Mouse (Mus musculus): ENCODE data around the gene Smim6.

Smim6 gene

DNA sequence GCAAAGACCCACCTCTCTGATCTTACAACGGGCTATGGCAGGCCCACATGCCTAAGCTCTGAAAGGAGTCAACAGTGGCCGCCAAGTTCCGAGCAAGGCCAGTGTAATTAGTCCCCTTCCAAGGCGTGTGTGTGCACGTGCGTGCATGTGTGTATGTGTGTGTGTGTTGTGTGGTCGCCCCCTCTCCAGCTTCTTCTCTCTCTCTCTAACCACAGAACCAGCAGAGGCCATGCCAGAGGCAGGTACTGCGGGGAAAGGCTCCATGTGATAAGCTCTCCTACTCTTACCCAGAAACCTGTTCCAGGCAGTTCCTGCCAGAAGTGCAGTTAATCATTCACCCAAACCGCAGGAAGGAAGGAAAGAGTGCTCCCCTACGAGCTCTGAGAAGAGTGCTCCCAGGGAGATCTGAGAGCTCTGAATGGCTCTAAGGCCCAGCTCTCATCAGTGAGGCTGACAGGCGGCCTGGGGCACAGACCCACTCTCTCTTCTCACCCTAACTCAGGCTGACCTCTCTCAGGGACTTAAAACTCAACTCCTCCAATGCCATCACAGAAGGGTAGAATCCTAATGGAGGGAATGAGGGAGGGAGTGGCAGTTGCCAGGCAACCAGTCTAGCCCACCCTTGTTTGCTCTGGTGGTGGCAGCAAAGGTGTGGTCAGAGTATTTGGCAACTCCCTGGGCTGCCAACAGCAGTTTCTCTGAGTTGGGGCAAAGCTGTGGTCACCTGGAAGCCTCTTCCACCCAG, at the start of gene Smim6:
Gene Smim6 (plus strand): TSS at position 386 of the 745 bp plus-strand sequence.
- DNase-seq (ENCODE audit: low spot score in 2 of 2), result no peak

- DNase-seq (ENCODE audit: low spot score in 2 of 2), result no peak
Measured at GRCm38 (mm10) chr11:115863895-115864294, 47.9 kb upstream of the Smim6 start.

DNA sequence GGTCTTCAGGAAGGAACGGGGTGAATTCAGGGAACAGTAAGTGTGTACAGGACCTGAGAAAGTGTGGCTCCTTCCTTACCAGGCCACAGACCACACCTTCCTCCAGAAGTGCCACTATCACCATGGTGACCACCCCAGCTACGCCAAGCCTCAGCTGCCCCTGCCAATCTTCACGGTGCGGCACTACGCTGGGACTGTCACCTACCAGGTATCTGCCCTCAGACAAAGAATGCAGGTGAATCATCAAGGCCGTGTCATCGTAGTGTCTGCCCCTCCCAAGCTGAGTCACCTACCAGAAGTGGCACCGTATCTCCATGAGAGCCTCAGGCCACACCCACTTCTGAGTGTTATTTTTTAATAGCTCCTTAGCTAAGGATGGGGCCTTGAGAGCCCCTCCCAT, 42.4 kb upstream of the Smim6 start:
- DNase-seq (ENCODE audit: low spot score in 2 of 2), result no peak

DNA sequence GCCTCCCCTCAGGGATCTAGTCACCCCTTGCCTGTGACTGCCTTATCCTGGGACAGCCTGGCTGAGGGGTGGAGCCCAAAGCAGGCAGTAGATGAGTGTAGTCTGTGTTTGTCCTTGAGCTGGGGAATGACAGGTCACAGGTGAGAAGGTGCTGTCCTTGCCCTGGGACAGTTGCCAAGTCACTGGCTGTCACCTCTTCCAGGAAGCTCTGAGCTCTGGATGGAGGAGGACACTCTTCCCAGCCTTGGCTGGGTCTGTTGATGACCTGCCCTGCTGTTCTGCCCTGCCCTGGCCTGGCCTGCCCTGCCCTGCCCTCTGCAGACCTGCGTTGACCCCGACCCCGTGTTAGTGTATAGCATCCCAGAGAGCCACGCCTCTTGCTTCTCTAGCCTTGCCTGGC, 39.4 kb upstream of the Smim6 start:
- no peak for DNase-seq (ENCODE audit: low spot score in 2 of 2)

- DNase-seq (ENCODE audit: low spot score in 2 of 2), result no peak
Measured at GRCm38 (mm10) chr11:115875935-115876334, 35.9 kb upstream of the Smim6 start.

- no peak for DNase-seq (ENCODE audit: low spot score in 2 of 2)
Measured at GRCm38 (mm10) chr11:115876438-115876837, 35.4 kb upstream of the Smim6 start.

DNA sequence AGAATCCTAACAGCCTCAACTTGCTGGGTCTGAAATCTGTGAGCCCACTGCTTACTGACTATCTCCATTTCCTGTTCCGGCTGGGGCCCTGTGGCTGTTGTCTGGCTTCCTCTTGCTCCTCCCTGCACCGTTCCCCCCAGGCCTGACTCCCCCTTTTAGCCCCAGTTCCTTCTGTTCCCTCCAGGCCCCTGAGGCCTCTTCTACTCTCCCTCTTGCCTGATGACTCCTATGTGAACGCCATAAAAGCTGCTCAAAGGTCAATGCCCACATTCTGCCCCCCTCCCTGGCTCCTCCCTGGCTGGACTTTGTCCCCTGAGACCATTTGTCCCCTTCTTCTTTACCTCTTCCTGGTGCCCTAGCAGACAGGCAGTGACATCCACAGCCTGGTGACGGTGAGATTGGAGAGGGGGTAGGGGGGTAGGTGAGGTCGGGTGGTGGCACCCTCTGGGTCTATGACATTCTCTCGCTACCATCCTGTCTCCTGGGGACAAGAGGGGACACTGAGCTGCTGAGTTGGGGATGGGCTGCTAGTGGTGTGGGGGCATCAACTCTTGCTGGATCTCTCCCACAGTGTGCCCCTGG, 34.6 kb upstream of the Smim6 start:
- DNase-seq (ENCODE audit: low spot score in 2 of 2), result no peak

GRCm38 (mm10) chr11:115878071-115878470, 33.7 kb upstream of the Smim6 start:
- no peak for DNase-seq (ENCODE audit: low spot score in 2 of 2)

DNA sequence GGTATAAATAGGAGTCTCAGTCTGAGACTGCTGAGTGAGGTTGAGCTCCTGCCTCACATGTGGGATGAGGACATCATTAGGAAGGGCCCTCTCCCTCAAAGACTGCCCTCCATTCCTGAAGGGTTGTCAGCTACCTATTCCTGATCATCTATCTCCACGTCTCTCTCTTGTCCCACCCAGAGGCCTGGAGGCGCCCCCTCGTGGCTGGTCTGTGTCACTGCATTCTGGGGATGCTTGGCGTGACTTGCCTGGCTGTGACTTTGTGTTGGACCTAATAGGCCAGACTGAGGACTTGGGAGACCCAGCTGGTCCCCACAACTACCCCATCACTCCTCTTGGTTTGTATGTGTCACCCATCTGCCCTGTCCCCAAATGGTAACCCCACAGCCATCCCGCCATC, 30.8 kb upstream of the Smim6 start:
- no peak for DNase-seq (ENCODE audit: low spot score in 2 of 2)

- DNase-seq (ENCODE audit: low spot score in 2 of 2), result no peak
Measured at GRCm38 (mm10) chr11:115883251-115883650, 28.6 kb upstream of the Smim6 start.

- no peak for DNase-seq (ENCODE audit: low spot score in 2 of 2)
Measured at GRCm38 (mm10) chr11:115884361-115884760, 27.5 kb upstream of the Smim6 start.

GRCm38 (mm10) chr11:115885281-115885680, 26.5 kb upstream of the Smim6 start:
- no peak for DNase-seq (ENCODE audit: low spot score in 2 of 2)

DNA sequence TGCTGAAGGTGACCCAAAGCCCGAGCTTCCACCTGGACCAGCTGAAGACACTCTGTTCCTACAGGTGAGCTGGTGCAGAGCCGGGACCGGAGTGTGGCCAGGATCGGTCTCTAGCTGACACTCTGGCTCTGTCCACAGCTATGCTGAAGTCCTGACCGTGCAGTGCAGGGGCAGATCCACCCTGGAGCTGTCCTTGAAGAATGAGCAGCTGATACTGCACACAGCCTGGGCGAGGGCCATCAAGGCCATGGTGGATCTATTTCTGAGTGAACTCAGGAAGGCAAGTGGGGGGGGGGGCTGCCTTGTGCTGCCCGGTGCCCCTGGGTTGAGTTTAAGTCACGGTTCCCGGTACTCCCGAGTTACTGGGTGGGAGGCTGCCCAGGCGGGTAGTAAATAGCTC, 25.4 kb upstream of the Smim6 start:
- no peak for DNase-seq (ENCODE audit: low spot score in 2 of 2)

GRCm38 (mm10) chr11:115888020-115888419, 23.8 kb upstream of the Smim6 start:
- no peak for DNase-seq (ENCODE audit: low spot score in 2 of 2)

GRCm38 (mm10) chr11:115889159-115889558, 22.7 kb upstream of the Smim6 start:
- DNase-seq (ENCODE audit: low spot score in 2 of 2), result no peak

DNA sequence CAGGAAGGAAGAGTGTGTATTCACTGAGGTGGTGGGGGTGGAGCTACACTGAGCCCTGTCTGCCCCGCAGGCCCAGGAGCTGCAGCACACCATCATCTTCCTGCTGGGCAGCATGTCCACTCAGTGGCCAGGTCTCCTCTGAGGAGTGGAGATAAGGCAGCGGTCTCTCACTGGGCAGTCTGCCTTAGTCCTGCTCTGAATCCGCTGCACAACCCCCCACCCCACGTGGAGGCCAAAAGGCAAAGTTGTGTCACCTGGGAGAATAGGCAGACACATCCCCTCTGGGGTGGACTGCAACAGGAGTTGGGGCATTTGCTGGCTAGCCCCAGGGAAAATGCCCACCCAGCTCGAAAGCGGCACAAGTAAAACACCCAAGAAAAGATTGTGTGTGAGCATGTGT, 19.6 kb upstream of the Smim6 start:
- DNase-seq (ENCODE audit: low spot score in 2 of 2), result no peak

GRCm38 (mm10) chr11:115893071-115893470, 18.7 kb upstream of the Smim6 start:
- DNase-seq (ENCODE audit: low spot score in 2 of 2), result no peak

- DNase-seq (ENCODE audit: low spot score in 2 of 2), result no peak
Measured at GRCm38 (mm10) chr11:115894755-115895520, 16.9 kb upstream of the Smim6 start.

DNA sequence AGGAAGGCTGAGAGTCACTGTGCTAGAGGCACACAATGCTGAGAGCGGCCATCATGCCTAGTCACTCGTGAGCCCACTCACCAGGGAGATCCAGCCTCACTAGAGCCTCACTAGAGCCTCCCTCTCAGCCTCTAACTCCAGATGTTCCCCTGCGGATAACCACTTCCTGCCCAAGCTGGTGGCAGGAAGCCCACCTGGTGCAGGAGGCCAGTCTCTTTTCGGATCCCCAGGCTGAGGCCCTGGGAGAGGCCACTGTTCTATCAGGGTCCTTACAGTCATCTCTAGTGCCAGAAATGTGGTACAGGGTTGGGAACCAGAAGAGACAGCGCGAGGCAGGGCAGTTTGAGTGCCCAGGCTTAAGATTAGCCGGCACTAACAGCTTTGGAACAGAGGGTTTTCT, 13.4 kb upstream of the Smim6 start:
- no peak for DNase-seq (ENCODE audit: low spot score in 2 of 2)

GRCm38 (mm10) chr11:115898886-115899285, 12.9 kb upstream of the Smim6 start:
- DNase-seq (ENCODE audit: low spot score in 2 of 2), result peak; percentile 64 to 79

- no peak for DNase-seq (ENCODE audit: low spot score in 2 of 2)
Measured at GRCm38 (mm10) chr11:115899486-115900266, 12.1 kb upstream of the Smim6 start, which contains the start of gene Smim5. Gene Smim5 (plus strand): TSS chr11:115899966.

Measured in right cerebral cortex, postnatal 10 days (tissue).